Mouse (Mus musculus) adrenal gland, postnatal 36 days (tissue): ENCODE measurements around the gene Marf1. TPM values are rescaled to one million over a fixed set of nuclear protein-coding genes. Genes with fewer than 3 reads are reported as not detected.
A peak's percentile ranks its signal among the peaks of the same experiment; 100 is the strongest.
"Not testable (repeated sequence)": the region's sequence is repeated elsewhere in the genome, so short reads cannot be mapped to it uniquely, and the experiment has no call there.

Experiments
- DNase-seq, 2 experiments: peaks; one replicate each; pipeline ENCODE4 v3.0.0; 2021; ENCODE audit warnings: mixed read lengths in 1 of 2
- total RNA-seq, 2 experiments: library from RNA; stranded (reverse); gene quantifications; 2 replicates each; pipeline ENCODE4 v1.2.3; 2021

Marf1 gene
- total RNA-seq, 2 experiments from 2014 or later, result 110 to 152 TPM

DNA sequence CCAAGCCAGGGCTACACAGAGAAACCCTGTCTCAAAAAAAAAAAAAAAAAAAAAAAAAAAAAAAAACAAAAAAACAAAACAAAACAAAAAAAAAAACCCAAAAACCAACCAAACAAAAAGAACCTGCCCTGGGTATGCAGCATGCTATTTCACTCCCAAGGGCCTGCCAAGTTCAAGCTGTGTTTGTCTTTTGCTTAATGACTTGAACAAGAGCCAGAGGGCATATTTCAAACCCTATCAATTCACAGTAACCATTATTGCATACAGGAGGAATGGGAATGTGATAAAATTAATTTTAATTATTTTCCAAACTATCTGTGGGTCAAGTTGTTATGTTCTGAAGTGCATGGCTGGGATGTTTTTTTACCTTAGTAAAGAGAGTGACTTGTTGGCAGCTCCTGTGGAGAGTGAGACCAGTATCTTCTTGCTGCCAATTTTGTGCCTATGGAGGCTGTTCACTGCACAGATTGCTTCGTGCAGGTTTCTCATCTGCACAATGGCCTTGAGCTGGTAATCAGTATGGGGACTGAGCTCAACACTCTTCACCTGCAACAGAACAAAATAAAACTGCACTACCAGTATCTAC lies 25.1 kb downstream of the Marf1 start:
- no peak for DNase-seq

DNA sequence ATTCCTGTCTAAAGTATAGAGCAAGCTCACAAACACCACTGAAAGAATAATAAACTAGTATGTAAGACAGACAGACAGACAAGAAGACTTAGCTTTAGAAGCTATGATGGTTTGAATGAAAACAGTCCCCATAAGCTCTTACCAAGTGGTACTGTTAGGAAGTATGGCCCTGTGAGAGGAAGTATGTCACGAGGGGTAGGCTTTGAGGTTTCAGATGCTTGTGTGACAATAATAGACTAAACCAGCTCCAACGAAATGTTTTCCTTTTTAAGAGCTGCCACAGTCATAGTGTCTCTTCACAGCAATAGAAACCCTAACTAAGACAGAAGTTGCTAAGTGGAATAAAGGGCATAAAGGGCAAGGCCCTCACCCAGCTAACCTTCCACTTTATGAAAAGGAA lies 28.1 kb downstream of the Marf1 start:
- no peak for DNase-seq

DNA sequence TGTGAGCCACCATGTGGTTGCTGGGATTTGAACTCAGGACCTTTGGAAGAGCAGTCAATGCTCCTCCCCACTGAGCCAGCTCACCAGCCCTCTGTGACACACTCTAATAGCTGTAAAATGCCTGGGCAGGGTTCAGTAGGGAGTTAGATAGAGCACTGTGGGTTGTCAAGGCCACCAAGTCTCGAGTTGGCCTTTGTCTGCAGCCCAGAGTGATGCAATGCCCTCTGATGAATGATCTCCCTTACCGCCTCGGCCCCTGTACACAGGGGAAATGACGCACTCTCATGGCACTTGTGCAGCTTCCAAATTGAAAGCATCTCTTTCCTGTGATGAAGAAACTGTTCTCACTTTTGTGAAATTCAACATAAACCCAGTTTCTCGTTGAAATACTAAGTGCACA lies 31.3 kb downstream of the Marf1 start:
- peak; percentile 83 to 87 for DNase-seq

DNA sequence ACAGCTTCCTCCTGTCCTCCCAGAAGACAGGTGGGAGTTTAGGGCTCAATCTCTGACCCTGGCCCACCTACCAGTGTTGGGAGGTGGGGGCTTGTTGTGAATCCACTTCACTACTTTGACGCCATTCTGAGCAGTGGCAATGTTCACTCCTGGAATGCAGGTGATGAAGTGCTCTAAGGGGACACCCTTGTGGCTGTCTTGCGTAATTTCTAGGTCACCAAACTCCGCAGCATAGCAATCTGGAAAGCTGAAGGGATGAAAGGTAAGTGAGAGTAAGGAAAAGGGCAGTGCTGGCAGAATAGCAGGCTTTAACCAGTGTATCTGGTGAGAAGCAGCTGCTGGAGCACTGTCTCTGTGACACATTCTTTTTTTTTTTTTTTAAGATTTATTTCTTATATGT lies 31.8 kb downstream of the Marf1 start:
- no peak for DNase-seq

DNA sequence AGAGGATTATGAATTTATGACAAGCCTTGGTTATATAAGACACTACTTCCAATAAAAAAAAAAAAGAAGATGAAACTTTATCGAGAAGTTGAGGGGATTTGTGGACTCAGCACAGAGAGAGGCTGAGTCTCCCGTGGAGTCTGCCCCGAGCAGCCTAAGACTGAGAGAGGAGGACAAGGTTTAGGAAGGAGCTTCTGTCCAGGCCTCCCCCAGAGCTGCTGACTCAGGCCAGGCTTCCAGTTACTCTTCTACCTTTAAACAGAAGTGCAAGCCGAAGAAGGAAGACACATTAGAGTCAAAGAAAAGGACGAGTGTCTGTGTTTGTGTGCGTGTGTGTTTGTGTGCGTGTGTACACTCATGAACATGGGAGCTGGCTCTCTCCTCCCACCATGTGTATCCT lies 32.4 kb downstream of the Marf1 start:
- no peak for DNase-seq

DNA sequence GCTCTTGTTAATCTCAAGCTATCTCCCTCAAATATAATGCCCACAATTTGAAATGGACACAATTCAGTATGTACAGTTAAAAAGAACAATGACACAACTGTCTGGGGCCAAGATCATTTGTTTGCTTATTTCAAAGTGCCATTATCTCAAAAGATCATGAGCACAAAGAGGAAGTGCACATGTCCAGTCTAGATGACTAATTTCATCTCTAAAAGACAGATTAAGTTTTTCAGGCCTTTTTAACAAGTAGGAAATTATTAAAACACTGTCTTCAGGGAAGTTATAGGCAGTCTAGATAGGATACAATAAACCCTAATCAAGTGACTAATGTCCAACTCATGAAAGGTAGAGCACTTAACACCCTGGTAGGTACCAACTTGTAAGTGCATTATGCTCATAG lies 34.2 kb downstream of the Marf1 start:
- DNase-seq, result no peak

DNA sequence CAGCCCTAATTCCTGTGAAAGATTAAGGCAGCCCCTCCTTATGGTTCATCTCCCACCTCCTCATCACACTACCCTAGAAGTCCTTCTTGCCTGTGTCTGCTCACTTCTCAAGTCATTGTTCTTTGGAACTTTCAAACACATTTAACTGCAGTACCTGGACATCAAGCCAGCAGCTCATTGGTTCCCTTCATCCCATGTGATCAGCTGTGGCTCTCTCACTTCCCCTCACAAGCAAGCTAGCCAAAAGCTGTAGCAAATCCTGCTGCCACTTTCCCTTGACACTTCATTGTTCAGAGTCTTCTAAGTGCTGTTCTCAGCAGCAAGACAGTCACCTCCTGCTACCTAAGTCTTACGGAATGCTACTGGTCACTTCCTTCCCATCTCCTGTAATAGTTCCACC lies 37.9 kb downstream of the Marf1 start:
- no peak for DNase-seq

DNA sequence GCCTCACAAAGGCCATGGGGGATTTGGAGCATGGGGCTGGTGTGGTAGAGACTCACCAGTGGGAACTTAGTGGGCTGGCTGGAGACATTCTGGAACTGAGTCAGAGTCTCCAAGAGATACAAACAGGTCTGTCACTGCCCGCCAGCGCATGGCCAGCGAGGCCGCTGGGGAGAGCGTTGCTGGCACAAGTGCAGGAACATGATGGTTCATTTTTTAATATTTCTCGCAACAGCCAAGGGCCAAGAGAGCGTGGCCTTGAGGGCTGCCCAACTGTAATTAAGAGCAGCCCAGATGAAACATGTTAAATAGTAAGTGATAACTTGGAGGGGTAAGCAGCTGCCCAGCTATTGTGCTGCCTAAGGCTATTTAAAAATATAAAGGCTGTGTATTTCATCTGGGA lies 38.4 kb downstream of the Marf1 start:
- DNase-seq, result peak; percentile 77 to 80

DNA sequence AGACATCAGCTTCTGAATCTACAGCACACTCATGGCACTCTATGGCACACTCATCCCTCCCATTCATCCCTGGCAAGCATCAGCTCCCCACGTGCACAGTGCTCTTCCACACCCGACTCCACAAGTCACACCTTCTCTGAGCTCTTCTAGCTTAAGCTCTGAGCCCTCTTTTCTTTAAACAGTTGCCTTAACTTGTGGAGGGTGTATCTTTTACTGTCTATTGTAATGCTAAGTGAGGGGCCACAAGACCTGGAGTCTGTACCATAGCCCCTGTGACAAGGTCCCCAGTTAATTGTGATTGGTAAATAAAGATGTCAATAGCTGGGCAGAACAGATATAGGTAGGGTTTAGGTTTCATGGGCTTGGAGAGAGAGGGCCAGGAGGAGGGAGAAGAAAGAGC lies 39.2 kb downstream of the Marf1 start:
- DNase-seq, result no peak

DNA sequence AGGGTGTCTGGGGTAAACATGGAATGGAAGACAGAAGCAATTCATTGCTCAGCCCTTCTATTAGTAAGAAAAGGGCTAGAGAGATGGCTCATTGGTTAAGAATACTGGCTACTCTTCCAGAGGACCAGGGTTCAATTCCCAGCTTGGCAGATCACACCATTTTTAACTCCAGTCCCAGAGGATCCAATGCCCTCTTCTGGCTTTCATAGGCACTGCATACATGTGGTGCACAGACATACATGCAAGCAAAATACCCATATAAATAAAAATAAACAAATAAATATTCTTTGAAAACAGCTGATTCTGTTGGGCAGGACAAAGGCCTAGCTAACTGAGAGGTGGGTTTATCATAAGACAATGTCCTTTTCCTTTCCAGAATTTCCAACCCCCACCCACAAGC lies 40.6 kb downstream of the Marf1 start:
- DNase-seq, result no peak

DNA sequence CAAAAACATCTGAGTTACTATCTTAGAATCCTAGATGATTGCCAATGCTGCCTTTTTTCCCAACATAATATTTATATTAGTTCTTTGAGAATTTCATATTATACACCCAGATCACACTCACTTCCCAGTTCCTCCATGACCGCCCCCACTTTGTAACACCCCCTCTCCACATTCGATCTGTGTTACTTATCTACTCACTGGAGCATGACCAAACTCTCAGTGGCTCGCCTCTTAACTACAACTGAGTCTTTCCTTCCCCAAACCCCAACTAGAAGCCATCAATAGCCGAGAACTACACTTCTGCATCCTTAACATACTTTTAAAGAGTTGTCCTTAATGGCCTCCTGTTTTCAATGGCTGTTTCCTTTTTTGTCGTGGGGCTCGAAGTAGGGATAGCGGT lies 41.6 kb downstream of the Marf1 start:
- DNase-seq, result no peak

DNA sequence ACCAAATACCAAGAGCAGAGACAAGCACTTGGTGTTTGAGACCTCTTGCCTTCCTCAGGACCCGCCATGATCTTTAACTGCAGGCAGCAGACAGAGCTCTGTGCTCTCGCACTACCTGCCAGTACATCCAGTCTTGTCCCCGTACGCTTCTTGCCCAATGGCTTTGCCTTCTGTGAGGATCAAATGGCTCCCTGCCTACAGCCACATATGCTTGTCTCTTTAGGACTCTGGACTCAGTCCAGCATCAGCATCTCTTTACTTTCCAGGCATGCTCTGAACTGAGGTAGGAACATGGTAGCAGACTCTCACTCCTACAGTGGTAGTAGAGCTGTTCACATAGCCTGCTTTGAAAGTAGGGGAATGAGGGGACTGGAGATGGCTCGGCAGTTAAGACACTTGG lies 42.2 kb downstream of the Marf1 start:
- no peak for DNase-seq

DNA sequence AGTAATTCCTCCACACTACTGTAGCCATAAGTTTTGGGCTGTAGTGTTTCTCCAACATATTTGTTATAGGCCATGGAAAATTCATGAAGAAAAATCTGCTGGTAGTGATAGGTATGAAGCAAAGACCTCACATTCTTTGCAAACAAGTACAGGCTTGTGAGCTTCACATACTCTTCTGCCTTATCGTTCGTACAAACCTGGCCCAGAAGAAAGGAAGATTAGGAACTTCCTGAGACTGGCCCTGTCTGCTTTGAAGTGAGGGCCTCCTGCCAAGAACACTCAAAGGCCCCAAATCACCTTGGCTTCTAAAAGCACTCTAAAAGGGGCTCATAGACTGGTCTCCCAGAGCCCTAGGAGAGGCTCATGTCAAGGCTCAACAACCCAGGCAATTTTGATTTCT lies 45.9 kb downstream of the Marf1 start:
- no peak for DNase-seq

DNA sequence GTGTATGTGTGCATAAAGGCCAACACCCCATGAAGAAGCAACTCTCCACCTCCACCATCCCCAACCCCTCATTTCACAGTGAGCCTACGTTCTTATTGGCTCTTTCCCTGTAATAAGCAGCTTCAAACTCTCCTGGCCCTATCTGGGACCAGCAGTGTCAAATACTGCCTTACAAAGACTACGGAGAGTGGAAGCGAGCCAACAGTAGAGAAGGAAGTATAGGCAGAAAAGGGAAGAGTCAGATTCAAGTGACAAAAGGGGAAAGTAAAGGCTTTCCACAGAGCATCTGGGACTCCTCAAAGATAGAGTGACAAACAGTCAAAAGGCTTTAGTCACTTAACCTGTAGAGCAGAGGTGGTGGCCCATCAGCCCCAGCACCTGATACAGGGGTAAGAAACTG lies 50.4 kb downstream of the Marf1 start:
- DNase-seq, result no peak

DNA sequence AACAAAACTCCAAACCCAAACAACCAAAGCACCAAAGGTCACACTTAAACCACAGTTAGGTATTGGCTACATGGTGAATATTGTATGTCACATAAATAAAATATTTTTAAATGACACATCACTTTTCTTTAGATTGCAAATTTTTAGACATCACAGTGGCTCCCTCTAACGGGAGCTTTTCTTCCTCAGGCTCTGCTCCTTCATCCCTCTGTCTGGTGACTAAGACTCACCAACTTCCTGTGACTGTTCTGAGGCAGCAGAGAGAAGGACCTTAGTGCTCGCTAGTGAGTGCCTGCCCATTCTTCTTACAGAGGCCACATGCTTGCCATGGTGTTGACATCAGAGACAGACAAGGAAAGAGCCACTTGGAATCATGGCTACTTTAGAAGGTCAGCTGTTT lies 51.0 kb downstream of the Marf1 start:
- no peak for DNase-seq

DNA sequence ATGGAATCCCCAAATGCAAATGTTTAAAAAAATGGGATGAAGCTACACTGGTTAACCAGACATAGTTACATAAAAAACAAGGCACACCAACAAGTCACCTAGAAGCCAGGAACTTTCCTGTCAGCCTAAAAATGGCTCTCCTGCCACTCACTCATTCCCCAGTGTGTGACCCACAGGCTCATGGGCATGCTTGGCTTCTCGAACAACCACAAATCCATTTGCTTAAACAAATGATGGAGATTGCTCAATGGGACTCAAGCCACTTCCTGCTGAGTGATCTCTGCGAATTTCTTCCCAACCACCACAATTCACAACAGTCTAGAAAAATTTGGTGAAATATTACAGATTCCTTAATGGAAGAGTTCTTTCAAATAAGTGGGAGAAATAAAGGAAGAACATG lies 52.2 kb downstream of the Marf1 start:
- no peak for DNase-seq

DNA sequence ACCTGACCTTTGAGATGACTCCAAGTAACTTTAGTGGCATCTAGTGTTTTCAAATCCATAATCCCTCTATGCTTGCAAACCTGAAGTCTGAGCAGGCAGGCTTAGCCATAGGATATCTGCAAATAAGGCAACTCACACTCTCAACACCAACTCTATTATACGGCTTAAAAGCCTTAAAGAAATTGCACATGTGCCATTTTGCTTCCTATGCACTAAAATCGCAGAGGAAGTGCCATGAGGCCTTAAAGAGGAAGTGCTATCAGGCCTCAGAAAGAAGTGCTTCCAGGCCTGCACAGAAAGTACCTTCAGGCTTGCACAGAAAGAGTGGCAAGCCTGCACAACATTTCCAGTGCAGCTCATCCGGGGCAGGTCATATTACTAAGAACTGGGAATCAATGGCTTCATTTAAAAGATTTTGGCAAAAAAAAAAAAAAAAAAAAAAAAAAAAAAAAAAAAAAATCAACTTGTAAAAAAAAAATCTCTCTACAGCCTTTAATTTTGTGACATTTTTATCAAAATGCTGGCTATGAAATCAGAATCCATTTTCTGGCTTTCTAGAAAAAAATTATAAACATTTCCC lies 53.4 kb downstream of the Marf1 start:
- no peak for DNase-seq

DNA sequence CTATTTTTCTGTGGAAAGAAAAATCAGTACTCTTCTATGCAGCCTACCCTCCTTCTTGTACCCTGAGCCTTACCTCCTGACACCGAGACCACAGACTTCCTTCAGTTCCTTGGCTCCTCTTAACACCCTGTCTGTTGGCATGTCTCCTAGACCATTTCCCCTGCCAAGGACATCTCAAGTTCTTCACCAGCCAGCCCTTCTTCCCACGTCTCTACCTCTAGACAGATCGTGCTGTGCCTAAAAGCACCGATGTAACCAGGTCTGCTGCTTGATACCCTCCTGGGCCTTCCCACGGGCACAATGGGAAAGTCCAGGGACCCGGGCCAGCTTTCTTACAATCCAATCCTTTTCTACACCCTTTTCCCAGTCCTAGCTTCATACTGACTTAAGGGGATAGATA lies 57.3 kb downstream of the Marf1 start:
- no peak for DNase-seq

DNA sequence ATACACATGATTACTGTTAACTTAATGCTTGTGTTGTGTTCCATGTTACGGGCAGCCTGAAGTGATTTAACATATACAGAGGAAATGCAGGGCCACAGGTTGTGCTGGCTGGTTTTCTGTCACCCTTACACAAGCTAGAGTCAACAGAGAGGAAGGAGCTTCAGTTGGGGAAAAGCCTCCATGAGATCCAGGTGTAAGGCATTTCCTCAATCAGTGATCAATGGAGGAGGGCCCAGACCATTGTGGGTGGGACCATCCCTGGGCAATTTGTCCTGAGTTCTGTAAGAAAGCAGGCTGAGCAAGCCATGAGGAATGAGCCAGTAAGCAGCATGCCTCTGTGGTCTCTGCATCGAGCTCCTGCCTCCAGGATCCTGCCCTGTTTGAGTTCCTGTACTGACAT lies 71.4 kb downstream of the Marf1 start:
- no peak for DNase-seq

DNA sequence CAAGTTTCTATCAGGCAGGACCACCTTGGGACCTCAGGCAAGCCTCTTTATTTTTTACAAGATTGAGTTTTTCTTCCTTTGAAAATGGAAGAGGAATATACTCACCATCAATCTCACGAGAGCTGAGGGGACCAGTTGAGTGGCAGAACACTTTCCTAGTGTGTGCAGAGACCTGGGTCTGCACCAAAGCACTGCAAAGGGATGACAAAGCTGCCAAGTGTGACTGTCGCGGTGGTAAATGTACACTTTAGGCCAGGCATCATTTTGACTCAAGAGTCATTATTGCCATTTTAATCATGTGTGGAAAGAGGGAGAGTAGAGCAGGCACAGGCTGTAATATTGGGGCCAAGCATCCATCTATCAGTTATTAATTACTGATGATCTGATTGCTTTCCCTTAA lies 73.9 kb downstream of the Marf1 start:
- DNase-seq, result no peak

DNA sequence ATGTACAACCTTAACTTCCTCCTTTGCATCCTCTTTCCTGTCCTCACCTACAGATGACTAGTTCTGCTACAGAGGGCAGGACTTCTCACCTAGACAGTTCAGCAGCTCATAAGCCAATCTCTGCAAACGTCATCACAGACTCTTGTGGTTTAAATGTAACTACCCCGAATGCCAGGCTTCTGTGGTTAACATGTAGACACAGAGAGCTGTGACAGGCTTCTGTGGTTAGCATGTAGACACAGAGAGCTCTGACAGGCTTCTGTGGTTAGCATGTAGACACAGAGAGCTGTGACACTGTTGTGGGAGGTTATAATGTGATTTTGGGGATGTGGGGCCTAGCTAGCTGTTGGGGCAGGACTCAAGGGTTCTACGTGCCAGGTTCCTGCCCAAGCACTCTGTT lies 74.9 kb downstream of the Marf1 start:
- no peak for DNase-seq

DNA sequence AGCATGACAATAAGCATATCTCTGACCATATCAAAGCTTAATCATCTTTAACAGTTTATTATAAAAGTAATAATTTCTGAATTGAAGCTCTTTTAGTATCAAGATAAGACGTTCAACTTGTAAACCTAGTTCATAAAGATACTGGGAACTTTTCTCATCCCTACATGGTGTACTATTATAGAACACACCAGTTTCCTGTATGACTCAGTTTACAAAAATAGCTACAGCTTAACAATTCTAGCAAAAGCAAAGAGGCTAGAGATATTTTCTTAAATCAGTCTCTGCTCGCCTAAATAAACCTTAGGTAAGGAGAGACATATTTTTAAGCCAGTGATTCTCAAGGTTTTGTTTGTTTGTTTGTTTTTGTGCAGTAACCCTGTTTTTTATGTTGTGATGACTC lies 80.2 kb downstream of the Marf1 start:
- no peak for DNase-seq

DNA sequence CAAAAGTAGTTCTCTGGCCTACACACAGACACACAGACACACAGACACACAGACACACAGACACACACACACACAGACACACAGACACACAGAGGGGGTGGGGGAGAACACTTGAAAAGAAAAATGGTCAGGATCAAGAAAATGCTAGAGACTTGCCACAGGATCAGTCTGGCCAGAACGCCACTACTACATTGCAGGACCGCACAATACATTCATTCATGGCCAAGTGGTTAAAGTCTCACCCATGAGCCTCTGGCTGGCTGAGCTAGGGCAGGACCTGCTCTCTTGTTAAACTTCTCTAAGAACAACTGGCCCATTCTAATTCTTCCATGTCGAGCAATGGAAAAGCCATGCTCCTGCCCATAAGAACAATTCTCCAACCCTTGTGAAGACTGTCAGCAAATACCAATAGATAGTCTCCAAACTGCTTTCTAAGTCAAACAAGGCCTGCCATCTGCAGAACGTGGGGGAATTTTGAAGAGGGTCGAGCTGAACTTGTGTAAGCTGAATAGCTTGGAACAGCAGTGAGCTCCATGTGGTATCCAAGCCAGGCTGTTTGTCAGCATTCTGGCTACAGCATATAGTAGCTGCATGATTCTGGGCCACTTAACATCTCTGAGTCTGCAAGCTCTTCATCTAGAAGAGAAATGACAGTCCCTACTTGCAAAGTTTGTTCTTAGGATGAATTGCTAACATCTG lies 92.5 kb downstream of the Marf1 start:
- no peak for DNase-seq

DNA sequence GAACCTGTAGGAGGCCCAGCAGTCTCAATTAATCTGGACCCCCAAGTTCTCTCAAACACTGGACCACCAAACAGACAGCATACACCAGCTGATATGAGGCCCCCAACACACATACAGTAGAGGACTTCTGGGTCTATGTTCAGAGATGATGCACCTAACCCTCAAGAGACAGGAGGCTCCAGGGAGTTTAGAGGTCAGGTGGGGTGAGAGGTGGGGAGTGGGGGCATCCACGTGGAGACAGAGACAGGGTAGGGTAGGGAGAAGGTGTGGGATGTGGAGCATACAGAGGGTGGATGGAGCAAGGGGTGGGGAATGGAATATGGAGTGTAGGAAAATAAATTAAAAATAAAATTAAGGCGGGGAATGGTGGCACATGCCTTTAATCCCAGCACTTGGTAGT lies 94.5 kb downstream of the Marf1 start:
- DNase-seq, result not testable (repeated sequence)
